Mouse (Mus musculus): ENCODE data around the gene Cdh10.

- TF ChIP-seq EP300 (IDR thresholded peaks at IDR 0.05; ENCODE audit: low read depth) (no peak), CTCF (IDR thresholded peaks at IDR 0.05; ENCODE audit: low read depth) (no peak)
These were observed 192.1 kb downstream of the Cdh10 start for GRCm38 (mm10) chr15:19010829-19011228.

Data from liver, embryonic 14.5 days (tissue).